Mouse (Mus musculus): ENCODE data around the gene Tgds. TPM values are rescaled to one million over a fixed set of nuclear protein-coding genes. Genes with fewer than 3 reads are reported as not detected.
"Not testable (repeated sequence)": the region's sequence is repeated elsewhere in the genome, so short reads cannot be mapped to it uniquely, and the experiment has no call there.

Gene Tgds
- polyA plus RNA-seq, 1 experiment: 17.6 TPM

- no peak for DNase-seq (ENCODE audit: low read depth)
- TF ChIP-seq POLR2A (IDR thresholded peaks at IDR 0.05; ENCODE audit: borderline replicate concordance, extremely low read depth, insufficient read depth, insufficient read length, poor library complexity, severe bottlenecking): no peak
- TF ChIP-seq CTCF (IDR thresholded peaks at IDR 0.05; ENCODE audit: borderline replicate concordance, extremely low read depth, insufficient read depth, insufficient read length): no peak
Measured at GRCm38 (mm10) chr14:118131472-118131871, 1.1 kb downstream of the Tgds start.

DNA sequence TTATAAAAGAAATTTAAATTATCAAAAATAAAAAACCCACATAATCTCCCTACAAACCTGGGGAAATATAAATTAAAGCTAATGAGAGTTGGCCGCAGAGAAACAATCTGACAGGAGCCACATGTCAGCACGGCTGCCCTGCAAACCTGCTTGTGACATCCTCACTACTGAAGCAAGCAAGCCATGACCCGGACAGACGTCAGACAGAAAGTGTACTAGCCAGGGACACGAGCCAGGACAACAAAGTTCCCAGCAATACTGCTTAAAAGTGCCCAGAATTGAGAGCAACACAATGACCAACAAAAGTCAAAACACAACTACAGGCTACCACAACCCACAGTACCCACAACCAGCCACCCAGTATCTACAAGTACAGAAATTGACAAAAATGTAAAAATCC lies 6.3 kb downstream of the Tgds start:
- TF ChIP-seq CTCF (IDR thresholded peaks at IDR 0.05; ENCODE audit: borderline replicate concordance, extremely low read depth, insufficient read depth, insufficient read length): no peak
- no peak for TF ChIP-seq POLR2A (IDR thresholded peaks at IDR 0.05; ENCODE audit: borderline replicate concordance, extremely low read depth, insufficient read depth, insufficient read length, poor library complexity, severe bottlenecking)

DNA sequence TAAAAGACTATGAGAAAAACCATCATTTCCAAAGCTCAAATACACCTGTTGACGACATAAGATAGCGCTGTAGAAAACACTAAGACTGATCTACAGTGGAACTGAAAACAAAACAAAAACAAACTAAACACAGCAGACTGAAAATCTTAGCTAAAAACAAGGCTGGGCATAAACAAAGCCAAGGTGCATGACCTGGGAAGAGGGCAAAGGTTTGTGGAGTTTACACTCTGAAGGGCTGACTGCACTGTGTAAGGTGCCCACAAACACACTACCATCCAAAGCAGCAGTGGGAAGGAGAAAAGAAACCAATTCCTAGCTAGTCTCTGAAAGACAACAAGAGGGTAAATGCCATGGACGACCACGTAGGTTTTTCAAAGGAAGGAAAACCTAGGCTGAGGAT lies 7.8 kb downstream of the Tgds start:
- no peak for TF ChIP-seq POLR2A (IDR thresholded peaks at IDR 0.05; ENCODE audit: borderline replicate concordance, extremely low read depth, insufficient read depth, insufficient read length, poor library complexity, severe bottlenecking)
- no peak for TF ChIP-seq CTCF (IDR thresholded peaks at IDR 0.05; ENCODE audit: borderline replicate concordance, extremely low read depth, insufficient read depth, insufficient read length)
- no peak for DNase-seq (ENCODE audit: low read depth)

More for the DNA sequence above, 6.3 kb downstream of the Tgds start:
- DNase-seq (ENCODE audit: low read depth): no peak

DNA sequence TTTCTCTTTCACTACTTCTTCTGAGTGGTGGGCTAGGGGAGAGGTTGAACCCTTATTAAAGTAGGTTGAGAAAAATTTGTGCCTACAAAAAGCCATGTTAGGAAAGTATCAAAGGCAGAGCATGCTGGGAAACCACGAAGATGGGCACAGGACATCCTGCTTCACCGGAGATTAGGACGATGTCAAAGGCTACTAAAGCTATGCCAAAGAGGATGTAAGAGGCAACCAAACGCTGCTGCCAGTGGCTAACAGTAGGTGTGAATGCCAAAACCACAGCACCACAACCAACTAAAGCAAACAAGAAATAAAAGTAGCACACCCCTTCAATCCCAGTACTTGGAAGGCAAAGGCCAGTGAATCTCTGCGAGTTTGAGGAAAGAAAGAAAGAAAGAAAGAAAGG lies 8.4 kb downstream of the Tgds start:
- TF ChIP-seq POLR2A (IDR thresholded peaks at IDR 0.05; ENCODE audit: borderline replicate concordance, extremely low read depth, insufficient read depth, insufficient read length, poor library complexity, severe bottlenecking) (no peak), CTCF (IDR thresholded peaks at IDR 0.05; ENCODE audit: borderline replicate concordance, extremely low read depth, insufficient read depth, insufficient read length) (no peak)

GRCm38 (mm10) chr14:118113116-118113515 lies 19.4 kb downstream of the Tgds start:
- no peak for TF ChIP-seq POLR2A (IDR thresholded peaks at IDR 0.05; ENCODE audit: borderline replicate concordance, extremely low read depth, insufficient read depth, insufficient read length, poor library complexity, severe bottlenecking)
- TF ChIP-seq CTCF (IDR thresholded peaks at IDR 0.05; ENCODE audit: borderline replicate concordance, extremely low read depth, insufficient read depth, insufficient read length): no peak
- DNase-seq (ENCODE audit: low read depth): no peak

More for the DNA sequence above, 8.4 kb downstream of the Tgds start:
- DNase-seq (ENCODE audit: low read depth): no peak

GRCm38 (mm10) chr14:118107479-118107878 lies 25.1 kb downstream of the Tgds start:
- not testable (repeated sequence) for DNase-seq (ENCODE audit: low read depth)

- no peak for TF ChIP-seq POLR2A (IDR thresholded peaks at IDR 0.05; ENCODE audit: borderline replicate concordance, extremely low read depth, insufficient read depth, insufficient read length, poor library complexity, severe bottlenecking)
- no peak for TF ChIP-seq CTCF (IDR thresholded peaks at IDR 0.05; ENCODE audit: borderline replicate concordance, extremely low read depth, insufficient read depth, insufficient read length)
- no peak for DNase-seq (ENCODE audit: low read depth)
Measured at GRCm38 (mm10) chr14:118101227-118101990, 31.1 kb downstream of the Tgds start.

DNA sequence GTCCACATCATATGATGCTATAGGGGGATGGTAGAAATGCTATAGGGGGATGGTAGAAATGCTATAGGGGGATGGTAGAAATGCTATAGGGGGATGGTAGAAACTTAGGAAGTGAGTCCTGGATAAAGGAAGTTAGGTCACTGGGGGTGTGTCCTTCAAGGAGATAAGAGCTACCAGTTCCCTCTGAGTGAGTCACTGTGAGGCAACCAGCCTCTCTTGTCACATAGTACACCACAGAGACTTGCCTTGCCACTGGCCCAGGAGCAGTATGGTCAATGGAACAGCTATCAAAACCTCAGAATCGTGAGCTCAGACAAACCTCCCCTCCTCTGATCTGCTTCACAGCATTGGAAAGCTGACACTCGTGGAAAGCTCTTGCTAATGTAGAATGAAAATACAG lies 34.3 kb downstream of the Tgds start:
- TF ChIP-seq CTCF (IDR thresholded peaks at IDR 0.05; ENCODE audit: borderline replicate concordance, extremely low read depth, insufficient read depth, insufficient read length) (no peak), POLR2A (IDR thresholded peaks at IDR 0.05; ENCODE audit: borderline replicate concordance, extremely low read depth, insufficient read depth, insufficient read length, poor library complexity, severe bottlenecking) (no peak)
- DNase-seq (ENCODE audit: low read depth): no peak

DNA sequence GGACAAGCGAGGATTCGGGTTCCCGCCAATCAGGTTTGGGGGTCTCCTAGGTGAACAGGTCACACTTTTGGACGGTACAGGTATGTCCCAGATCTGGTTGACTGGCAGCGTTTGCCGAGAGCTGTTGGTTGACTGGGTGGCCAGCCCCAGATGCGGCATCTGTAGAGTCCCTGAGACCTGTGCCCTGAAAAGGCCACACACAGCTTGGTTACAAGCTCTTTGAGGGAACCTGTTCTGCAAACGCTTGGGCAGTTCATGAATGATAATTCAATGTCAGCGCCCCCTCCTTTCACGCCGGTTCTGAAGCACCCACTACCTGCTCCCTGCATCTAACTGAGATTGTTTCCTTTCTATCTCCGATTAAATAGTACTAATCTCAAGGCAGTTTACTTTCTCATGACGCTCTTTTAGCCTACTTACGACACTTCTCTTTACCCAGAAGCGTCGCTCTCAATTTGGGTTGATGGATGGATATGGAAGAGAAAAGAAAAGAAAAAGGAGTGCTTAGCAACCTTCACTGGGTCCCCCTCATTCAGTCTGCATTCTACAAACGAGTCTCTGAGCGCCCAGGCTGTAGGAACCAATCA lies 42.7 kb downstream of the Tgds start:
- peak; percentile 62 for DNase-seq (ENCODE audit: low read depth)
- TF ChIP-seq CTCF (IDR thresholded peaks at IDR 0.05; ENCODE audit: borderline replicate concordance, extremely low read depth, insufficient read depth, insufficient read length) (no peak), POLR2A (IDR thresholded peaks at IDR 0.05; ENCODE audit: borderline replicate concordance, extremely low read depth, insufficient read depth, insufficient read length, poor library complexity, severe bottlenecking) (no peak)

GRCm38 (mm10) chr14:118089215-118089805 lies 43.2 kb downstream of the Tgds start:
- peak; percentile 95 for DNase-seq (ENCODE audit: low read depth)
- TF ChIP-seq CTCF (IDR thresholded peaks at IDR 0.05; ENCODE audit: borderline replicate concordance, extremely low read depth, insufficient read depth, insufficient read length) (no peak), POLR2A (IDR thresholded peaks at IDR 0.05; ENCODE audit: borderline replicate concordance, extremely low read depth, insufficient read depth, insufficient read length, poor library complexity, severe bottlenecking) (no peak)

DNA sequence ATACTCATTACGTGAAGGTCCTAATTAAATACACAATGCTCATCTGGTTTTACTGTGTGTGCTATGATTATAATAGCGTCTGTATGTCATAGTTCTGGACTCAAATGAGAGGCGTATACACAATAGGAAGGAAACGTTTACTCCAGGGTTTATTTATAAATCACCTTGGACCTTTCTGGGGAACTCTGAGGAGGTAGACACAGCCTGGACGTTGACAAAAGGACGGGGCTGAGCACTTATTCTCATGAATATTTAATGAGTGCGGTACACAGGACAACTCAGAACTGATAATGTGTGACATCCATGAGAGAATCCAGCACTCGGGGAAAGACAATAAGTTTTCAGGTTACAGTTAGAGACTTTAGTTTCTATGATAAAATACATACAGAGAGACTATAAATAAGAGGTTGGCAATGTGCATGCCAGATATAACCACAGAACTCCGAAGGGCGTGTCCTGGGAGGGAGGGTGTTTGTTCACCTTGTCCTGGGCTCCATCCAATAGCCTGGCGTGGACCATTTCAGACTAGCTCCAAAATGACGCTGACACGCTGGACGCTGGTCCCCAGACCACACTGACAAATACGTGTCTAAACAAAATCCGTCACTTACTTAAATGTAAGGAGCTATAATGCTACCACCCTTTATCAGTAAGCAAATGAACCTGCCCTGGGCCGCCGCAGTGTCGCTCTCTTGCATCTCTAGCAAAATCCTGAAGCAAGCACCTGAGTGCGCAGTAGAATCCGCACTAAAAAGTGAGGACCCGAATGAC lies 43.9 kb downstream of the Tgds start:
- no peak for DNase-seq (ENCODE audit: low read depth)
- TF ChIP-seq POLR2A (IDR thresholded peaks at IDR 0.05; ENCODE audit: borderline replicate concordance, extremely low read depth, insufficient read depth, insufficient read length, poor library complexity, severe bottlenecking) (no peak), CTCF (IDR thresholded peaks at IDR 0.05; ENCODE audit: borderline replicate concordance, extremely low read depth, insufficient read depth, insufficient read length) (no peak)
